Mouse (Mus musculus) kidney, adult 2 months (tissue): Measurements from ENCODE around the gene Ppfia1.

Source experiments
- CTCF ChIP-seq: fragments of 200-500 bp; conservative IDR thresholded peaks from 2 replicates; pipeline ENCODE4 v1.5.1; 2011; ENCODE audit warnings: low read depth, mild to moderate bottlenecking, control low read depth, low read length, moderate library complexity, mixed read lengths; ENCODE audit not compliant: insufficient read depth, insufficient read length
- POLR2A ChIP-seq: fragments of 200-500 bp; IDR thresholded peaks from one replicate; pipeline ENCODE4 v1.6.1; 2011; ENCODE audit warnings: low read depth, low read length, control low read depth

DNA sequence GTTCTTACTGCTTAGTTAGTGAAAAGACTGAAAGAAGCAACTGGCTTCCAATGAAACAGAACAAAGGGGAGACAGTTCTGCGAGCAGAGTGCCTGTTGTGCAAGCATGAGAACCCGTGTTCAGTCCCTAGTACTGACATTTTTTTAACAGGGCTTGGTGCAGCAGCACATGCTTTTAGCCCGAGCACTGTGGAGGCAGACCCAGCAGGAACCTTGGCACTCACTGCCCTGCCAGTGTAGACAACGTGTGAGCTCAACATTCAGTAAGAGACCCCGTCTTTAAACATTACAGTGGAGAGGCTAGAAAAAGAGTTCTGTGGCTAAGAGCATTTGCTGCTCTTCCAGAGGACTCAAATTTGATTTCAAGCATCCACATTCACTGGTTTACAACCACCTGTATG lies 36.8 kb downstream of the Ppfia1 start:
- TF ChIP-seq POLR2A = no peak
- no peak for TF ChIP-seq CTCF
